ENCODE assay signal across 8 mouse cellular contexts in genomic region chr19:46046621-46047025, GRCm38 (mm10). TPM values are rescaled to one million over a fixed set of nuclear protein-coding genes. Genes with fewer than 3 reads are reported as not detected.
A peak's percentile ranks its signal among the peaks of the same experiment; 100 is the strongest.
DNase-seq lines count a peak whose midpoint lies in the region; ATAC-seq lines count a peak whose summit lies in the region.

No protein-coding gene starts in this region.

- H3K27me3 ChIP-seq in heart, embryonic 12.5 days (replicated peaks), result no peaks in the 10 kb centered on the region
- H3K27me3 ChIP-seq in embryonic facial prominence, embryonic 13.5 days, result no peaks in the 10 kb centered on the region
- no peaks in the 10 kb centered on the region for H3K27me3 ChIP-seq in neural tube, embryonic 13.5 days

- WGBS in heart, embryonic 12.5 days, result 2% methylated on average over 10 of the region's 10 CpGs
- 5% methylated on average over 10 of the region's 10 CpGs for WGBS in embryonic facial prominence, embryonic 13.5 days
- 13% methylated on average over 10 of the region's 10 CpGs for WGBS in neural tube, embryonic 13.5 days

- peaks cover 43% of the 10 kb centered on the region for H3K4me1 ChIP-seq in heart, embryonic 12.5 days (replicated peaks)
- peaks cover 44% of the 10 kb centered on the region for H3K4me1 ChIP-seq in embryonic facial prominence, embryonic 13.5 days
- H3K4me1 ChIP-seq in neural tube, embryonic 13.5 days (replicated peaks), result peaks cover 43% of the 10 kb centered on the region

- no peak overlapping the region for H3K4me3 ChIP-seq in heart, embryonic 12.5 days
- H3K4me3 ChIP-seq in embryonic facial prominence, embryonic 13.5 days, result peak overlapping the region; percentile 97; the same call in 1 of the 2 replicates
- H3K4me3 ChIP-seq in neural tube, embryonic 13.5 days, result no peak overlapping the region

- peak overlapping the region; percentile 75 for H3K4me2 ChIP-seq in heart, embryonic 12.5 days
- H3K4me2 ChIP-seq in embryonic facial prominence, embryonic 13.5 days, result peak overlapping the region; percentile 93
- peak overlapping the region; percentile 100; the same call in 1 of the 2 replicates for H3K4me2 ChIP-seq in neural tube, embryonic 13.5 days

- DNase-seq in heart, postnatal 25 days (ENCODE audit: low spot score), result no peak
- DNase-seq in kidney, postnatal 14 days, result peak; percentile 32
- no peak for DNase-seq in layer of hippocampus, adult 9-11 months
- DNase-seq in right cerebral cortex, postnatal 10 days (ENCODE audit: low spot score in 2 of 2), result no peak
- no peak for DNase-seq in left cerebral cortex, adult 11 months (ENCODE audit: low spot score)

- intact Hi-C loops in heart, postnatal 25 days (cut with DNase I), result no loop called here

- H3K27ac ChIP-seq in heart, embryonic 12.5 days (ENCODE audit: poor library complexity, severe bottlenecking), result peak overlapping the region; percentile 98; the same call in 1 of the 2 replicates
- H3K27ac ChIP-seq in embryonic facial prominence, embryonic 13.5 days, result peak overlapping the region; percentile 99
- peak overlapping the region; percentile 99 for H3K27ac ChIP-seq in neural tube, embryonic 13.5 days (replicated peaks)

- no peak for ATAC-seq in heart, embryonic 12.5 days (ENCODE audit: insufficient number of reproducible peaks, low FRiP score)
- no peak for ATAC-seq in embryonic facial prominence, embryonic 13.5 days (ENCODE audit: insufficient number of reproducible peaks, insufficient read depth, low FRiP score, low TSS enrichment, low read depth)
- ATAC-seq in neural tube, embryonic 13.5 days (ENCODE audit: low read depth), result no peak

- H3K9ac ChIP-seq in heart, embryonic 12.5 days, result no peak overlapping the region
- H3K9ac ChIP-seq in embryonic facial prominence, embryonic 13.5 days, result 0 out of 2 replicates have a peak overlapping the region, but pooled peaks have one; percentile 98
- no peak overlapping the region for H3K9ac ChIP-seq in neural tube, embryonic 13.5 days

- H3K9me3 ChIP-seq in heart, embryonic 12.5 days (replicated peaks), result no peaks in the 10 kb centered on the region
- H3K9me3 ChIP-seq in embryonic facial prominence, embryonic 13.5 days, result no peaks in the 10 kb centered on the region
- H3K9me3 ChIP-seq in neural tube, embryonic 13.5 days, result no peaks in the 10 kb centered on the region

- 0 out of 2 replicates have a peak, but pooled peaks cover 3% of the 10 kb centered on the region for H3K36me3 ChIP-seq in heart, embryonic 12.5 days
- no peaks in the 10 kb centered on the region for H3K36me3 ChIP-seq in embryonic facial prominence, embryonic 13.5 days
- H3K36me3 ChIP-seq in neural tube, embryonic 13.5 days, result no peaks in the 10 kb centered on the region

RNA-seq across cellular contexts. Expression of gene Ldb1, which starts 1.6 kb away (rescaled TPM):
- polyA plus RNA-seq in heart, embryonic 12.5 days (2016; fragmentation: Nextera tagmentation; extraction: Ambion mirVana), result 84.2 and 85.0 TPM in 2 replicates
- total RNA-seq in heart, postnatal 25 days (2021), result 10 to 100 TPM; 40.3 to 44.7 TPM
- 121 and 124 TPM in 2 replicates for polyA plus RNA-seq in embryonic facial prominence, embryonic 13.5 days (2015; fragmentation: Nextera tagmentation; extraction: Ambion mirVana)
- polyA plus RNA-seq in neural tube, embryonic 13.5 days (2015; fragmentation: Nextera tagmentation; extraction: Ambion mirVana), result 128 and 132 TPM in 2 replicates

RNA-seq across cellular contexts. Expression of gene Pprc1, which starts 1.9 kb away (rescaled TPM):
- 30.6 and 37.9 TPM in 2 replicates for polyA plus RNA-seq in heart, embryonic 12.5 days (2016; fragmentation: Nextera tagmentation; extraction: Ambion mirVana)
- total RNA-seq in heart, postnatal 25 days (2021), result 10 to 100 TPM; 14.0 to 14.9 TPM
- 33.2 and 38.8 TPM in 2 replicates for polyA plus RNA-seq in embryonic facial prominence, embryonic 13.5 days (2015; fragmentation: Nextera tagmentation; extraction: Ambion mirVana)
- 17.1 and 25.1 TPM in 2 replicates for polyA plus RNA-seq in neural tube, embryonic 13.5 days (2015; fragmentation: Nextera tagmentation; extraction: Ambion mirVana)

RNA-seq across cellular contexts. Expression of gene Nolc1, which starts 29.0 kb away (rescaled TPM):
- polyA plus RNA-seq in heart, embryonic 12.5 days (2016; fragmentation: Nextera tagmentation; extraction: Ambion mirVana), result 56.2 and 60.3 TPM in 2 replicates
- total RNA-seq in heart, postnatal 25 days (2021), result 10 to 100 TPM; 14.9 to 16.6 TPM
- 89.6 and 96.1 TPM in 2 replicates for polyA plus RNA-seq in embryonic facial prominence, embryonic 13.5 days (2015; fragmentation: Nextera tagmentation; extraction: Ambion mirVana)
- 60.1 and 73.6 TPM in 2 replicates for polyA plus RNA-seq in neural tube, embryonic 13.5 days (2015; fragmentation: Nextera tagmentation; extraction: Ambion mirVana)

RNA-seq across cellular contexts. Expression of gene Hps6, which starts 43.3 kb away (rescaled TPM):
- 6.6 and 7.3 TPM in 2 replicates for polyA plus RNA-seq in heart, embryonic 12.5 days (2016; fragmentation: Nextera tagmentation; extraction: Ambion mirVana)
- 1 to 10 TPM; 6.2 to 7.0 TPM for total RNA-seq in heart, postnatal 25 days (2021)
- polyA plus RNA-seq in embryonic facial prominence, embryonic 13.5 days (2015; fragmentation: Nextera tagmentation; extraction: Ambion mirVana), result 7.3 and 7.4 TPM in 2 replicates
- 4.0 and 4.7 TPM in 2 replicates for polyA plus RNA-seq in neural tube, embryonic 13.5 days (2015; fragmentation: Nextera tagmentation; extraction: Ambion mirVana)

RNA-seq across cellular contexts. Expression of gene Armh3, which starts 48.3 kb away (rescaled TPM):
- polyA plus RNA-seq in heart, embryonic 12.5 days (2016; fragmentation: Nextera tagmentation; extraction: Ambion mirVana), result 13.6 and 16.5 TPM in 2 replicates
- total RNA-seq in heart, postnatal 25 days (2021), result 10 to 100 TPM; 14.8 to 16.0 TPM
- polyA plus RNA-seq in embryonic facial prominence, embryonic 13.5 days (2015; fragmentation: Nextera tagmentation; extraction: Ambion mirVana), result 22.3 TPM in 2 replicates
- polyA plus RNA-seq in neural tube, embryonic 13.5 days (2015; fragmentation: Nextera tagmentation; extraction: Ambion mirVana), result 24.8 and 25.0 TPM in 2 replicates
